Mouse (Mus musculus): ENCODE measurements at regions not wholly inside any gene's neighbourhood (a gene's known extent, or its start where the extent isn't known, plus 50 kb on each side); places are given as distances from the start of the nearest gene placed in this dataset.

DNA sequence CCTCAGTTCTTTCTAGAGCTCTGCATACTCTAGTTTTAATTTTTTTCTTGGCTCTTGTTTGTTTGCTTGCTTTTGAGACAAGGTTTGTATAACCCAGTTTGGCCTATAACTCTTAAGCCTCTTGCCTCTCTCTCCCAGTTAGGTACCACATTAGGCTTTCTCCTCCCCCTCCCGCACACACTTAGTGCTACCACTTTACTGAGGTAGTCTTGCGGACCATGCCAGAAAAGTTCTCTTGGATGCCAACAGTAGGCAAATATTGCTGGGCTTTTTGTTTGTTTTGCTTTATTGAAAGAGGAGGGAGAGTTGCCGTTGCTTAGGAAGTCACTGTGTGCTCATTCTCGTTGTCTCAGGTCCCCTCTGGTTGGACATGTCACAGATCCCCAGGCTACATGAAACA lies 259.4 kb upstream of the Sall1 start:
- no peaks in the 10 kb centered on the region for H3K9me3 ChIP-seq (ENCODE audit: control insufficient read depth, low read length)
- no peak overlapping the region for H3K27ac ChIP-seq (ENCODE audit: low read depth, low read length)
- no peak for ATAC-seq (ENCODE audit: low FRiP score)
- peaks cover 7% of the 10 kb centered on the region for H3K4me1 ChIP-seq (ENCODE audit: control insufficient read depth, insufficient read depth, low read length)
- no peak overlapping the region for H3K4me3 ChIP-seq (ENCODE audit: low read depth, low read length)
- 84% methylated on average over 4 of the region's 4 CpGs for WGBS
- H3K27me3 ChIP-seq (ENCODE audit: control insufficient read depth, insufficient read depth, low read length): no peaks in the 10 kb centered on the region
- peak; percentile 17 for DNase-seq (ENCODE audit: low spot score, missing footprints)
- H3K36me3 ChIP-seq (ENCODE audit: control insufficient read depth, insufficient read depth, low read length): no peaks in the 10 kb centered on the region
- no peak overlapping the region for H3K4me2 ChIP-seq
- no peak overlapping the region for H3K9ac ChIP-seq (ENCODE audit: low read length)

DNA sequence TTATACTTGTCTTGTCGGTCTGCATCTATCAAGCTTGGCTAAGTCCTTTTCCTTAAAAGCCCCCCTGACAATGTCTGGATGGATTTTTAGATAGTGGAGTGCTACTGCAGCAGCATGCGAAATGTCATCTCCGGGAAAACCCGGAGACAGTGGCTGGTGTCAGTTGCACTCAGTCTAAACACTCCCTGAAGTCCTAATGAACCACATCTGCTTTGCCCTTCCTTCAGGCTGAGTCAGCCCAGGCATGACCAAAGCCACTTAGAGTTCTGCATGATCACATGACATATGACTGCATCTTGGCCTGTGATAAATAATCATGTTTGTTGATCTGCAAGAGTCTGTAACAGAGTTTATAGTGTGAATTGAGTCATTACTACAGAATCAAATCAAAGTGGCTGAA lies 255.7 kb upstream of the Sall1 start:
- H3K27ac ChIP-seq (ENCODE audit: low read depth, low read length): no peak overlapping the region
- no peak overlapping the region for H3K4me2 ChIP-seq
- no peaks in the 10 kb centered on the region for H3K36me3 ChIP-seq (ENCODE audit: control insufficient read depth, insufficient read depth, low read length)
- H3K9me3 ChIP-seq (ENCODE audit: control insufficient read depth, low read length): no peaks in the 10 kb centered on the region
- H3K4me1 ChIP-seq (ENCODE audit: control insufficient read depth, insufficient read depth, low read length): peaks cover 4% of the 10 kb centered on the region
- H3K27me3 ChIP-seq (ENCODE audit: control insufficient read depth, insufficient read depth, low read length): no peaks in the 10 kb centered on the region
- WGBS: 84% methylated on average over 4 of the region's 4 CpGs
- ATAC-seq (ENCODE audit: low FRiP score) (no peak), DNase-seq (ENCODE audit: low spot score, missing footprints) (no peak)
- H3K4me3 ChIP-seq (ENCODE audit: low read depth, low read length): no peak overlapping the region
- H3K9ac ChIP-seq (ENCODE audit: low read length): no peak overlapping the region

DNA sequence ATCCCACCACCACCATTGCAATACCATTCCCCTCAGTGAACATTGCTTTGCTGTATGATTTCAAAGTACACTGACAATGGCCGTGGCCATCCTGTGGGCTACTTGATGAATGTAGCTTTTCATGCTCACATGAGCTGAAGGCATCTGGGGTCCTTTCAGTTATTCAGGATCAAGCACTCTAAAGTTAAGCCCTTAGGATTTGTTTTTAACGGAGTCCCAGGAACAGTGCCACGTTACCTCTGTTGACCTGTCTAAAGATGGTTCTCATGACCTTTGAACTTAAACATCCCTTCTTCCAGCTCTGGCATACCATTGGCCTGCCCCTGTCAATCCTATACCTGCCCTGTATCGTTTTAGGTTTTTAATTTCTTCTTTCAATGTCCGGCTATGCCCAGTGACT lies 251.7 kb upstream of the Sall1 start:
- Histone ChIP-seq H3K4me1 (ENCODE audit: control insufficient read depth, insufficient read depth, low read length) (peaks cover 4% of the 10 kb centered on the region), H3K27me3 (ENCODE audit: control insufficient read depth, insufficient read depth, low read length) (no peaks in the 10 kb centered on the region), H3K4me3 (ENCODE audit: low read depth, low read length) (no peak overlapping the region), H3K27ac (ENCODE audit: low read depth, low read length) (no peak overlapping the region), H3K9me3 (ENCODE audit: control insufficient read depth, low read length) (no peaks in the 10 kb centered on the region), H3K36me3 (ENCODE audit: control insufficient read depth, insufficient read depth, low read length) (no peaks in the 10 kb centered on the region), H3K4me2 (no peak overlapping the region), H3K9ac (ENCODE audit: low read length) (no peak overlapping the region)
- ATAC-seq (ENCODE audit: low FRiP score): no peak
- 37% methylated on average over 5 of the region's 5 CpGs for WGBS
- no peak for DNase-seq (ENCODE audit: low spot score, missing footprints)

DNA sequence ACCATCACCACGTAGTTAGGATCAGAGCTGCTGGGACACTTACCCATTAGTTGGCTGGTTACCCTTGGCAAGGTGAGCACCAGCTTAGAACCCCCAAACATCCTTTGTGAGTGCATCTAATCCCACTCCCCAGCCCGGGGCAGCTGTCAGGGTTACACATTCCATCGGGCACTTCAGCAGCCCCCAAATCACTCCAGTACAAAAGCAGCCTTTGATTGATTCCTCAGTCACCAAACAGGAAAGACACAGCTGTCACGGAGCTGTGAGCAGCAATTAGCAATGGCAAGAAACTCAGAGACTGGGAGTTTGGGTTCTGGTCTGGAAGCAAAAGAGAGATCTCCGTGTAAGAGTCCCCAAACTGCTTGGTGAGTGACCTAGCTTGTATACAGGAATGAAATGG lies 245.1 kb upstream of the Sall1 start:
- peaks cover 6% of the 10 kb centered on the region for H3K4me1 ChIP-seq (ENCODE audit: control insufficient read depth, insufficient read depth, low read length)
- no peak overlapping the region for H3K4me3 ChIP-seq (ENCODE audit: low read depth, low read length)
- DNase-seq (ENCODE audit: low spot score, missing footprints) (peak; percentile 87), ATAC-seq (ENCODE audit: low FRiP score) (peak; percentile 33; the same call in 1 of the 2 replicates)
- WGBS: 10% methylated on average over 5 of the region's 5 CpGs
- no peaks in the 10 kb centered on the region for H3K27me3 ChIP-seq (ENCODE audit: control insufficient read depth, insufficient read depth, low read length)
- no peaks in the 10 kb centered on the region for H3K36me3 ChIP-seq (ENCODE audit: control insufficient read depth, insufficient read depth, low read length)
- H3K9ac ChIP-seq (ENCODE audit: low read length): no peak overlapping the region
- H3K9me3 ChIP-seq (ENCODE audit: control insufficient read depth, low read length): no peaks in the 10 kb centered on the region
- H3K27ac ChIP-seq (ENCODE audit: low read depth, low read length): no peak overlapping the region
- H3K4me2 ChIP-seq: no peak overlapping the region

DNA sequence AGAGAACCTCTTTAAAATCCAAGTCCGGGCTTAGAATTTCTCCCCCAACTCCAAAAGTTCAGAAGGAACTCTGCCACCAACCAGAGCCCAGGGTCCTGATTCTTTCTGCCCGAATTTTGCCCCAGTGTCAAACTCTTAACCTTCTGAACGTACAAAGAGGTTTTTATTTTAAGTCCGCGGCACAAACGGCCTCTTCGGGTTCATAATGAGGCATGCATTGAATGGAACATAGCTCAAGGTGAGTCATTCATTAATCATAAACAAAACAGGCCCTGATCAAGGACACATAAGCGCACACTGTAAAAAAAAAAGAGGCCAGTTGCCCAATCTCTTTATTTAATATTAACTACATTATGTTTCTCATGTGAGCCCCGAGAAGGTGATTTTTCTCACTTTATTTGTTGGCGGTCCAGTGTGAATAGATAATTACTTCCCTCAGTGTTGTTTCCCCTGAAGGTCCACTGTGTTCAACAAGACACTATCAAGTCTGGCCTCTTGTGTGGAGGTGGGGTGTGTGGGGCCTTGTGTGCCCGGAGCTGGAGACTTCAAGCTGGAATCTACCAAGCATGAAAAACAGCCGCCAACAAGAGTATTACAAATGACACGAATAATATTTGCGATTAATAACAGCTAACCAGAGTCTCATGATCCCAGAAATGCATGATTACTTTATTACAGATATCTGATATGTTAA lies 241.1 kb upstream of the Sall1 start:
- H3K4me3 ChIP-seq (ENCODE audit: low read depth, low read length): no peak overlapping the region
- ATAC-seq (ENCODE audit: low FRiP score): no peak

DNA sequence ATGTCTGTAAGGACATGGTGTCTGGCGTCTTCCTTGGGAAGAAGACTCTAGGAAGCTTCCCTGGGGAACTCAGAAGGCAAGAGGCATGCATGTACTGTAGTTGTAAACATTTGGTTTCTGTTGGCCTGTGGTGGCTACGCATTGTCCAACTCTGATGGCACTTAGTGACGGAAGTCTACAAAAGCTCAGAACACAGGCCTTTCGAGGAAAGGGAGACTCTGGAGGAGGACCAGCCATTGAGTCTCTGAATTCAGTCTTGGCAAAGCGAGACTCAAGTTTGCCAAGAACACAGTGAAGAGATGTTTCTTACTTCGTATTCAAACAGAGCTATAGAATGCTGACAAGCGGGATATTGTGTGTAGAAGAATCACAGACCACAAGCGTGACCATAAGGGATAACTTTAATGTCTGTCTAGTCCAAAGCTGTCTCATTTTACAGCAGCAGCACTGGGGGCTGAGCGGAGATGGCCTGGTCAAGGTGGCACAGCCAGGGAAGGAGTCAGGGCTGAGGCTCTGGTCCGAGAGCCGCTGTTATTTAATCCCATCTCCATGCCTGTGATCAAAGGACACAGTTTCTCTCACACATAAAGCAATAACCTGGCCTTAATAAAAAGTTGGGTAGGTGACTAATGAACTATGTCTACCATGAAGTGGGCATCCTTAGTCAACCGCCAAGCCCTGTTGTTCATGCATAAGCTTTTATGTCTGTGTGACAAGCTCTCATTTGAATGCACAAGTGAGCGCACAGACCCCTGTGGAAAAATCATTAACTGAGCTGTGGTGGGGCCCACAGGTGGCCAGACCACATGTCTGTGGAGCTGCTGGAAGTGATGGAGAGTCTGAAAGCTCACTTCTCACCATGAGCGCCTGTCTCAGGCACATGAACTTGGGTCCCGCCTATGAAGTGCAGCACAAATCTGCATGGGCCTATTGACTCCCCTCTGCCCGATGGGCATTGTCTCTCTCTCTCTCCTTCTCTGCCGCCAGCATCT lies 239.4 kb upstream of the Sall1 start:
- H3K9me3 ChIP-seq (ENCODE audit: control insufficient read depth, low read length): no peaks in the 10 kb centered on the region
- H3K27ac ChIP-seq (ENCODE audit: low read depth, low read length): no peak overlapping the region
- no peak for ATAC-seq (ENCODE audit: low FRiP score)
- no peaks in the 10 kb centered on the region for H3K36me3 ChIP-seq (ENCODE audit: control insufficient read depth, insufficient read depth, low read length)
- DNase-seq (ENCODE audit: low spot score, missing footprints): no peak
- WGBS: 82% methylated on average over 17 of the region's 17 CpGs
- no peak overlapping the region for H3K4me3 ChIP-seq (ENCODE audit: low read depth, low read length)
- H3K27me3 ChIP-seq (ENCODE audit: control insufficient read depth, insufficient read depth, low read length): no peaks in the 10 kb centered on the region
- H3K4me2 ChIP-seq: no peak overlapping the region
- no peak overlapping the region for H3K9ac ChIP-seq (ENCODE audit: low read length)
- H3K4me1 ChIP-seq (ENCODE audit: control insufficient read depth, insufficient read depth, low read length): no peaks in the 10 kb centered on the region

More for the DNA sequence above, 241.1 kb upstream of the Sall1 start:
- Histone ChIP-seq H3K36me3 (ENCODE audit: control insufficient read depth, insufficient read depth, low read length) (no peaks in the 10 kb centered on the region), H3K27me3 (ENCODE audit: control insufficient read depth, insufficient read depth, low read length) (no peaks in the 10 kb centered on the region), H3K9me3 (ENCODE audit: control insufficient read depth, low read length) (no peaks in the 10 kb centered on the region), H3K27ac (ENCODE audit: low read depth, low read length) (no peak overlapping the region), H3K4me2 (no peak overlapping the region), H3K9ac (ENCODE audit: low read length) (no peak overlapping the region), H3K4me1 (ENCODE audit: control insufficient read depth, insufficient read depth, low read length) (peaks cover 6% of the 10 kb centered on the region)
- WGBS: 91% methylated on average over 14 of the region's 14 CpGs
- no peak for DNase-seq (ENCODE audit: low spot score, missing footprints)

DNA sequence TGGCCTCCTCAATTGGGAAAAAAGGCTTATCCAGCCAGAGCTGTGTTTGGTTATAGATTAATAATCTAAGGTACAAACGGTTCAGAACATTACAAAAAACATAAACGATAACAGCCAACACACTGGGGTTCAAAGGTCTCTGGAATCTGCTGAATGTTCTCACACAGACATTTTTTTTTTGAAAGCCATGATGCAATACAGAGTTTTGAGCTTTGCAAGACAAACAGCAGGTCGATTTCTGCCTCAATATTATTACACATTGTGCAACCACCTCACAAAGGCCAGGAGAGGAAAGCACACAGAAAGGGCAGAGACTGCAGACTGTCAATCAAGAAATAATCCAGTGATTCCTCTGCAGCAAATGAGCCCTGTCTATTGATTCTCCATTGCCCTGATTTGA lies 235.9 kb upstream of the Sall1 start:
- Histone ChIP-seq H3K4me1 (ENCODE audit: control insufficient read depth, insufficient read depth, low read length) (no peaks in the 10 kb centered on the region), H3K27me3 (ENCODE audit: control insufficient read depth, insufficient read depth, low read length) (no peaks in the 10 kb centered on the region), H3K36me3 (ENCODE audit: control insufficient read depth, insufficient read depth, low read length) (no peaks in the 10 kb centered on the region), H3K27ac (ENCODE audit: low read depth, low read length) (no peak overlapping the region), H3K9me3 (ENCODE audit: control insufficient read depth, low read length) (no peaks in the 10 kb centered on the region), H3K4me3 (ENCODE audit: low read depth, low read length) (no peak overlapping the region), H3K9ac (ENCODE audit: low read length) (no peak overlapping the region), H3K4me2 (no peak overlapping the region)
- WGBS: 87% methylated on average over 3 of the region's 3 CpGs
- ATAC-seq (ENCODE audit: low FRiP score) (no peak), DNase-seq (ENCODE audit: low spot score, missing footprints) (no peak)

DNA sequence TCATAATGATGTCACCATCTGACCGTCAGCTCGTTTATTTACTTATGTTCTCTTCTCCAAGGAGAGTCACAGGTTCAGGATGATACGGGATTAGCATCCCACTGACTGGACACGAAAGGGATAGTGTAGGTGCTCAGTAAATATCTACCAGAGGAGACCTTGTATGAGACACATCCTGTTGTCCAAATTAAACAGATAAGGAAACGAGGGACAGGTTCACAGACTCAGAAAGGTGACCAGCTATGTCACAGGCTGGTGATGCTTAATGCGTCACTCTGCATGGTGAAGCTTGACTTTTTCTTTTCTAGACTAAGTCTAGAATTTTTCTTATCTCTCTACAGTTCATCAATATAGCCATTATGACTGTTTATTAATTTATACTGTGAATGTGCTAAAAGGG lies 235.2 kb upstream of the Sall1 start:
- H3K4me2 ChIP-seq: no peak overlapping the region
- H3K4me1 ChIP-seq (ENCODE audit: control insufficient read depth, insufficient read depth, low read length): no peaks in the 10 kb centered on the region
- no peak overlapping the region for H3K9ac ChIP-seq (ENCODE audit: low read length)
- no peaks in the 10 kb centered on the region for H3K36me3 ChIP-seq (ENCODE audit: control insufficient read depth, insufficient read depth, low read length)
- no peak overlapping the region for H3K4me3 ChIP-seq (ENCODE audit: low read depth, low read length)
- no peaks in the 10 kb centered on the region for H3K27me3 ChIP-seq (ENCODE audit: control insufficient read depth, insufficient read depth, low read length)
- H3K9me3 ChIP-seq (ENCODE audit: control insufficient read depth, low read length): no peaks in the 10 kb centered on the region
- no peak overlapping the region for H3K27ac ChIP-seq (ENCODE audit: low read depth, low read length)
- 86% methylated on average over 6 of the region's 6 CpGs for WGBS
- ATAC-seq (ENCODE audit: low FRiP score) (no peak), DNase-seq (ENCODE audit: low spot score, missing footprints) (no peak)

DNA sequence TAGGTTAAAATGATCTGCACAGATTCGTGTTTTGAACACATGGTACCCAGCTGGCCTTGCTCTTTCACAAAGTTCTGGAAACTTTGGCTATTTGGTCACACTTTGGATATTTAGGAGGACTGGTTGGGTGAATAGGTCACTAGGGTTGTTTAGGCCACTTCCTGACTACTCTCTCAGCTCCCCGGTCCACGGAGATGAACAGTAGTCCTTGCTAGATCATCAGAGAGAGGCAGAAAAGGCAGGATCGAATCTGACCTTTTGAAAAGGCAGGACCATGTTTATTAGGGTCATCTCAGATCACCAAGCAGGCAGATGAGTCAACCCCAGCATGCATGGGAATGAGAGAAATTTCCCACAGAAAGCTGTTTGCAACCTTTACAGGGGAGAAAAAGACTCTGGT lies 229.3 kb upstream of the Sall1 start:
- no peak overlapping the region for H3K9ac ChIP-seq (ENCODE audit: low read length)
- H3K4me1 ChIP-seq (ENCODE audit: control insufficient read depth, insufficient read depth, low read length): peaks cover 21% of the 10 kb centered on the region
- DNase-seq (ENCODE audit: low spot score, missing footprints): peak; percentile 90
- H3K27ac ChIP-seq (ENCODE audit: low read depth, low read length): no peak overlapping the region; the same call in 1 of the 2 replicates
- ATAC-seq (ENCODE audit: low FRiP score): no peak
- 51% methylated on average over 4 of the region's 4 CpGs for WGBS
- H3K9me3 ChIP-seq (ENCODE audit: control insufficient read depth, low read length): no peaks in the 10 kb centered on the region
- peak overlapping the region; percentile 58; the same call in 1 of the 2 replicates for H3K4me2 ChIP-seq
- H3K36me3 ChIP-seq (ENCODE audit: control insufficient read depth, insufficient read depth, low read length): no peaks in the 10 kb centered on the region
- no peaks in the 10 kb centered on the region for H3K27me3 ChIP-seq (ENCODE audit: control insufficient read depth, insufficient read depth, low read length)
- no peak overlapping the region for H3K4me3 ChIP-seq (ENCODE audit: low read depth, low read length)
